Mouse (Mus musculus) liver, postnatal 0 days (tissue): ENCODE measurements at regions not wholly inside any gene's neighbourhood (a gene's known extent, or its start where the extent isn't known, plus 50 kb on each side); places are given as distances from the start of the nearest gene placed in this dataset.

Experiments used
- ATAC-seq: fragments of 200-750 bp; cut with Nextera tagmentation; 2 replicates; pipeline ENCODE4 v1.8.0; 2017; ENCODE audit warnings: mild to moderate bottlenecking, moderate library complexity
- DNase-seq: peaks from one replicate; pipeline ENCODE4 v3.0.0-alpha.2; 2016
- H3K27ac ChIP-seq: fragments of 300-500 bp; sonication (generic); 2 replicates; pipeline ENCODE4 v1.5.1; 2014; ENCODE audit warnings: antibody characterized with exemption, moderate library complexity, mild to moderate bottlenecking, low read depth
- H3K27me3 ChIP-seq: fragments of 300-500 bp; sonication (generic); 2 replicates; pipeline ENCODE4 v1.6.1; 2014; ENCODE audit warnings: low read length, control low read depth, mixed read lengths; ENCODE audit not compliant: insufficient read depth
- H3K36me3 ChIP-seq: fragments of 300-500 bp; sonication (generic); replicated peaks from 2 replicates; pipeline ENCODE4 v1.6.1; 2014; ENCODE audit warnings: mild to moderate bottlenecking, control low read depth, low read length, moderate library complexity, mixed read lengths; ENCODE audit not compliant: insufficient read depth
- H3K4me1 ChIP-seq: fragments of 300-500 bp; sonication (generic); 2 replicates; pipeline ENCODE4 v1.6.1; 2014; ENCODE audit warnings: antibody characterized with exemption, mild to moderate bottlenecking, control low read depth; ENCODE audit not compliant: insufficient read depth
- H3K4me2 ChIP-seq: fragments of 300-500 bp; sonication (generic); 2 replicates; pipeline ENCODE4 v1.6.1; 2014; ENCODE audit warnings: low read depth, mild to moderate bottlenecking, low read length, moderate library complexity, mixed read lengths
- H3K4me3 ChIP-seq: fragments of 300-500 bp; sonication (generic); 2 replicates; pipeline ENCODE4 v1.5.1; 2014; ENCODE audit warnings: low read depth, low read length
- H3K9ac ChIP-seq: fragments of 300-500 bp; sonication (generic); replicated peaks from 2 replicates; pipeline ENCODE4 v1.6.1; 2014; ENCODE audit warnings: mild to moderate bottlenecking, moderate library complexity
- H3K9me3 ChIP-seq: fragments of 300-500 bp; sonication (generic); 2 replicates; pipeline ENCODE4 v1.6.1; 2016; ENCODE audit warnings: mild to moderate bottlenecking, control low read depth, low read length, mixed read lengths
- CTCF ChIP-seq: sonication (generic); IDR thresholded peaks from 2 replicates; pipeline ENCODE4 v1.5.1; 2016; ENCODE audit warnings: antibody characterized with exemption, low read depth
- EP300 ChIP-seq: IDR thresholded peaks from 2 replicates; pipeline ENCODE4 v1.6.1; 2016; ENCODE audit warnings: antibody characterized with exemption, low read depth, mild to moderate bottlenecking
- WGBS: fragments of 180-500 bp; shearing (Covaris S2); extraction: QIAGEN DNeasy Blood & Tissue Kit; methylation state at CpG from one replicate; pipeline ENCODE4 v1.1.7; 2014; ENCODE audit not compliant: insufficient replicate concordance; 5-methylcytosine and 5-hydroxymethylcytosine counted together

DNA sequence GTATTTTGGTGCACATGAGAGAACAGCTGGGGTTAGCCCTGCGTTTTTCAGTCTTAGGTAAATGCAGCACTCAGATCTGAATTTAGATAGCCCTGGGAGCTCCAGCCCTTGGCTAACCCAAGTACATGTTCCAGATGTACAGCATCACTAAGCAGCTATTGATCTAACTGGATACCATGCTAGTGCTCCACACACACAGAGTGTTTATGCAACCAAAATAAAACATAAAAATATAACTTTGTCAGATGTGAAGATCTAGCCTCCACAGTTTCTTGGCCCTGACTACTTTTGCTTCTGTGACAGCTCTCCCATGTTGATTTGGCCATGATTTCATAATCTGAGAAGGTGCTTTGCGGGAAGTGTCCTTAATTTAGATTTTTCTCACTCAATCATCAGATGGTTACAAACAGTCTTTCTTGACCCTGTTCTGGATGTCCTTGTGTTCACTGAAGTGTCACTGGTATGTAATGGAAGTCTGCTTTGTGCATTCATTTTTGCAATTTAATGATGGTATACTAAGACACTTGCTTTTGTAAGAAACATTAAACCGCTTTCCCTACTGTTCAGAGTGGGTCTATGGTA, 672.8 kb downstream of the Fat4 start:
- Histone ChIP-seq H3K27ac (no peak overlapping the region), H3K4me1 (no peaks in the 10 kb centered on the region), H3K36me3 (no peaks in the 10 kb centered on the region), H3K9ac (no peak overlapping the region), H3K4me3 (no peak overlapping the region), H3K4me2 (no peak overlapping the region), H3K27me3 (no peaks in the 10 kb centered on the region), H3K9me3 (no peaks in the 10 kb centered on the region)
- no peak for TF ChIP-seq EP300
- TF ChIP-seq CTCF = no peak
- WGBS = 70% methylated on average over 3 of the region's 3 CpGs
- DNase-seq = no peak
- ATAC-seq = no peak

DNA sequence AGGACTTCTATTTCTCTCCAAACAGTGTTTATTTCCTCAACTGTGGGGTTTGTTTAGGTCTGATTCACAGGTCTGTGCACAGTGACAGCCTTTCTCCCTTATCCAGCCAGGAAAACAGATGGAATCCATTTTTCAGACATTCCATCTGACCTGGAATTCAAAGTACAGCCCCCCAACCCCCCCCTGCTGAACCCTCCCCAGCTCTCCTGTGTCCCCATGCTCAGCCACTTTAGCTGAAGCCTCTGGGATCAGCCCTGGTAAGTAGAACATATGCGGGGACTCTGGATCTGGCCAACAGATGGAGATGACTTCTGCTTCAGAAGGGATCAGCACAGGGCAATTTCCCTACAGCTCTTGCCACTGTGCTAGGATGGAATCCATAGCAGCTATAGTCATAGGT, 674.2 kb downstream of the Fat4 start:
- WGBS = 84% methylated on average over 1 of the region's 1 CpGs
- H3K4me3 ChIP-seq = no peak overlapping the region
- no peak for DNase-seq
- H3K9me3 ChIP-seq = no peaks in the 10 kb centered on the region
- no peaks in the 10 kb centered on the region for H3K4me1 ChIP-seq
- no peak for ATAC-seq
- H3K4me2 ChIP-seq = no peak overlapping the region
- H3K27ac ChIP-seq = no peak overlapping the region
- no peak overlapping the region for H3K9ac ChIP-seq
- no peaks in the 10 kb centered on the region for H3K36me3 ChIP-seq
- H3K27me3 ChIP-seq = no peaks in the 10 kb centered on the region
- TF ChIP-seq EP300 = no peak
- TF ChIP-seq CTCF = no peak

DNA sequence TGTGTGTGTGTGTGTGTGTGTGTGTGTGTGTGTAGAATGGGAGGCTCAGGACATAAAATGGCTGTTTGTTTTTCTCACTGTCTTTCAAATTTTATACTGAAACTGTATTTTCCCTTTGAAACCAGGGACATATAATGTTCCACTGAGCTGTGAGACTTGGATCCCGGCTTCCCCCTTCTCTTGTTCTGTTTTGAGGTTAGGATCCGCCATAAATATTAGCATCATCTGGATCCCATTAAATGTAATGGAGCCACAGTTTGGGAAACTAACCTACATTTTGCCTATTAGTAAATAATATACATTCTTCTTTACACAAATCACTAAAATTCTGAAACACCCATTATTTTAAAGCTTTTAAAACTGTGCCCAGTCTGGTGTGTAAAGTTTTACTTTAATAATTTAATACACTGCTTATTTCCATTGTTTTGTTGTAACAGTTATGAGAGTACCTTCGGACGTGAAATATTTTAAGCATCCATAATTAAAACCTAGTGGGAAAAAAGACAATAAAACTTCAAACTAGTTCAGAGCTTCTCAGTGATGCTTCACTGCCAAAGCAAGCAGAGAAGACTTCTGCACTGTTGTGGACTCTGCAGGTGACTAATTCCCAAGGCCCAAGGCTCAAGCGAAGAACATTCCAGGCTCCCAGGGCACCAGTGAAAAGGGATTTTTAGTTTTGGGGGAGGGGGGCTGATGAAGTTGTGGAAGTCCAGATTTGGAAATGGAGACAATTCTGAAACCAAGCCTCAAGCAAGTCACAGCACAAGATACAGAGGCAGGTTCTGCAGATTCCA, 684.9 kb downstream of the Fat4 start:
- Histone ChIP-seq H3K4me3 (no peak overlapping the region), H3K27ac (no peak overlapping the region), H3K27me3 (no peaks in the 10 kb centered on the region), H3K9ac (no peak overlapping the region), H3K4me2 (no peak overlapping the region), H3K4me1 (no peaks in the 10 kb centered on the region), H3K36me3 (no peaks in the 10 kb centered on the region), H3K9me3 (no peaks in the 10 kb centered on the region)
- TF ChIP-seq EP300 (no peak), CTCF (no peak)
- WGBS = 78% methylated on average over 5 of the region's 5 CpGs
- ATAC-seq (no peak), DNase-seq (no peak)

DNA sequence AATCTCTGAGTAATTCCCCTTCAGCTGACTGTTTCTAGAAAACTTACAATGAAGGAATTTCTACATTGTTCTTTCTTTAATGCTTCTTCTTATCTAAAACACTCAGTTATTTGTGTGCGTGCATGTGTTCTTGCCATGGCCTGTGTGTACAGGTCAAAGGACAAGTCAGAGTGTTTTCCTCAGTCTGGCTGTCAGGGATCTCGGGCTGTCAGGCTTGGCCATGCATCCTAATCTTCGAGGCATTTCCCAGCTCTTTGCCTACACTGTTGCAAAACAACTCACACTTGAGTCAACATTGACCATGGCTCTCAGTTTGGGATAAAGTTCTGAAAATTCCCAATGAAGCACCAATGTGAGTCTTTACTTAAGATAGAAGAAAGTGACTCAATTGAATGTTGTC, 688.5 kb downstream of the Fat4 start:
- Histone ChIP-seq H3K4me1 (no peaks in the 10 kb centered on the region), H3K27ac (no peak overlapping the region), H3K9ac (no peak overlapping the region), H3K9me3 (no peaks in the 10 kb centered on the region; the same call in 1 of the 2 replicates), H3K36me3 (no peaks in the 10 kb centered on the region), H3K4me3 (no peak overlapping the region), H3K4me2 (no peak overlapping the region), H3K27me3 (no peaks in the 10 kb centered on the region)
- TF ChIP-seq EP300 = no peak
- ATAC-seq = no peak
- no peak for DNase-seq
- 43% methylated on average over 3 of the region's 3 CpGs for WGBS

DNA sequence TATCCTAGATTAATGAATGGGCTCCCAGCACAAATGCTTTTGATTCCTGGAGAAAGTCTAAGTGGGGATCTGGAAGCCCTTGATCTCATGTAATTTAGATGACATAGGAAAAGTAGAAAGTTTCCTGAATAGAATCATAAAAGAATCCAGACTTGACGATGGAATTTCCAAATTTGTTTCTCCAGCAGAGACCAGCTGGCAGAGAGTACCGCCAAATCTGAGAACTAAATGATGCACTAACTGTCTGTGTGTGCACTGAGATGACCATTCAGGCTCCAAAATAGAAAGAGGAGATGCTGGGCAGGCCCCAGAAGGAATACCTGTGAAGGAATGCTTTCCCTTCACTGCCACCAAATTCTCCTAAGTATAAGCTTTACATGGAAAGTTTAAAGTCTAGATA, 704.6 kb downstream of the Fat4 start:
- H3K27me3 ChIP-seq = no peaks in the 10 kb centered on the region
- 79% methylated on average over 2 of the region's 2 CpGs for WGBS
- ATAC-seq (no peak), DNase-seq (no peak)
- no peaks in the 10 kb centered on the region for H3K36me3 ChIP-seq
- no peaks in the 10 kb centered on the region for H3K9me3 ChIP-seq
- no peaks in the 10 kb centered on the region for H3K4me1 ChIP-seq
- H3K4me2 ChIP-seq = no peak overlapping the region
- no peak for TF ChIP-seq EP300
- no peak overlapping the region for H3K9ac ChIP-seq
- no peak overlapping the region for H3K27ac ChIP-seq
- H3K4me3 ChIP-seq = no peak overlapping the region

DNA sequence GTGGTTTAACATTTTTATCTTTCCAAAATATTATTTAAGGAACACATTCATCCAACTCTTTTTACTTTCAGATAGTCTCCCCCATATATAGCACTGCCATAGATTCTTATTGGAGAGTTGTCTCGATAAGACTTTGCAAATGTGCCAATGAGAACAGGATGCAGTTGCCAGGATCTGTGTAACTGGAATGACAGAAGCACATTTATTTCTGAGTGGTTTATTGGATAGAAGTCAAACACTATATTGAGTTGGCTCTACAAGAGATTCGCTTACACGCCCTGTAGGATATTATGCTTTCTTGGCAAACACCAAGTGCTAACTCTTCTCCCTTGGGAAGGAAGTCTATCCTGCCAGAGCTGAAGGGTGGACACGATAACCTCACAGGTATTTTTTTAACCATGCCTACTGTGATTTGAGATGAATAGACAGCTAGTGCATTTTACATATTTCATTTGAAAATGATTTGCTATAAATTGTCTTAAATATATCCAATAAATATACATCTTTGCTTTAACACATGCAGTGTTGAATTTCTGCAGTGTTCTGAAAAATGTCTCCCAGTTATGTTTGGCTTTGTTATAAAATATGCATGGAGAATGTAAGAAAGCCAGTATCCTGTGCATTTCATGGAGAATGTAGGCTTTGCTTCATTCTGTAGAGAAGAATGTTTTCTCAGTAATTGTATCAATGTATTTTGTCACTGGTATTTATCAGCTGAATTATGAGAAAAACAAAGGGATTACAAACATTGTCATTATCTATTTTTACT, 705.8 kb downstream of the Fat4 start:
- no peak for TF ChIP-seq CTCF
- no peak for TF ChIP-seq EP300
- Histone ChIP-seq H3K9ac (no peak overlapping the region), H3K4me2 (no peak overlapping the region), H3K27me3 (no peaks in the 10 kb centered on the region), H3K4me1 (no peaks in the 10 kb centered on the region), H3K9me3 (no peaks in the 10 kb centered on the region), H3K27ac (no peak overlapping the region), H3K4me3 (no peak overlapping the region), H3K36me3 (no peaks in the 10 kb centered on the region)
- 77% methylated on average over 4 of the region's 4 CpGs for WGBS
- ATAC-seq (no peak), DNase-seq (no peak)
